In the genomic region with DNA sequence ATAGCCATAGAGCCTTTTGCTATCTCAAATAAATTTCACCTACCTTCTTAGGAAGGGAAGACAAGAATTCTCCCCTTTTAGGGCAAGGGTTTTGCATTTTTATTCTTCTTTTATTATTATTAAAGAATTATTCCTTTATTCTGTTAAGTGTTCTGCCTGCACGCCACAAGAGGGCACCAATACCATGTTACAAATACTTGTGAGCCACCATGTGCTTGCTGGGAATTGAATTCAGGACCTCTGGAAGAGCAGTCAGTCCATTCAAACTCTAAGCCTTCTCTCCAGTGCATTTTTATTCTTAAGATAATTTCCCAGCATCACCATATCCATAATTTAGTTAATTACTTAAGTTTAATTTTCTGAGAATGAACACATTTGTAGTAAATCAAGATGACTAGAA, we compare ENCODE assay signal across 7 mouse cellular contexts.
DNase-seq lines count a peak whose midpoint lies in the region; ATAC-seq and TF ChIP-seq lines count a peak whose summit lies in the region.
"Not testable (repeated sequence)": the region's sequence is repeated elsewhere in the genome, so short reads cannot be mapped to it uniquely, and the experiment has no call there.

No protein-coding gene starts in this region.

- not testable (repeated sequence) for ATAC-seq in heart, postnatal 0 days (ENCODE audit: insufficient read depth, low read depth); kidney, postnatal 0 days (replicated peaks; ENCODE audit: low FRiP score, low read depth); lung, embryonic 14.5 days (ENCODE audit: insufficient read depth)

- not testable (repeated sequence) for H3K9me3 ChIP-seq in heart, postnatal 0 days (replicated peaks; ENCODE audit: control insufficient read depth, low read length); kidney, postnatal 0 days (replicated peaks; ENCODE audit: low read length); lung, embryonic 14.5 days (ENCODE audit: low read depth, low read length)

- TF ChIP-seq CTCF in heart, postnatal 0 days (IDR thresholded peaks at IDR 0.05; ENCODE audit: low read depth), result peak; percentile 19; the same call in 1 of the 2 replicates
- peak; percentile 49 for TF ChIP-seq CTCF in kidney, postnatal 0 days (IDR thresholded peaks at IDR 0.05; ENCODE audit: low read depth)
- peak; percentile 44 for TF ChIP-seq CTCF in lung, embryonic 14.5 days (IDR thresholded peaks at IDR 0.05; ENCODE audit: low read depth)

- not testable (repeated sequence) for H3K4me3 ChIP-seq in heart, postnatal 0 days (ENCODE audit: low read depth, low read length); kidney, postnatal 0 days (replicated peaks; ENCODE audit: low read depth, low read length); lung, embryonic 14.5 days (ENCODE audit: low read depth, low read length)

- WGBS in heart, postnatal 0 days, result 3% methylated on average over 1 of the region's 1 CpGs
- 0% methylated on average over 1 of the region's 1 CpGs for WGBS in kidney, postnatal 0 days
- 3% methylated on average over 1 of the region's 1 CpGs for WGBS in lung, embryonic 14.5 days

- H3K4me1 ChIP-seq in heart, postnatal 0 days (ENCODE audit: control insufficient read depth, insufficient read depth); kidney, postnatal 0 days (replicated peaks; ENCODE audit: insufficient read depth, low read length); lung, embryonic 14.5 days (ENCODE audit: insufficient read depth): not testable (repeated sequence)

- peak; percentile 38 for DNase-seq in CD4-positive, CD25-positive, alpha-beta regulatory T cell, adult 2 months (ENCODE audit: low read depth, low spot score)
- DNase-seq in adrenal gland, postnatal 10 days, result peak; percentile 3
- peak; percentile 58 for DNase-seq in embryo, embryonic 10 days (ENCODE audit: low spot score)
- DNase-seq in heart, postnatal 0 days (ENCODE audit: low spot score); kidney, postnatal 0 days (ENCODE audit: low spot score): not testable (repeated sequence)
- DNase-seq in lung, embryonic 14.5 days, result peak; percentile 40
- peak; percentile 3 for DNase-seq in retina, embryonic 14.5 days (ENCODE audit: low spot score)

- H3K4me2 ChIP-seq in heart, postnatal 0 days (ENCODE audit: low read depth, low read length); kidney, postnatal 0 days (ENCODE audit: low read length); lung, embryonic 14.5 days: not testable (repeated sequence)

- not testable (repeated sequence) for H3K27ac ChIP-seq in heart, postnatal 0 days (ENCODE audit: low read depth); kidney, postnatal 0 days; lung, embryonic 14.5 days (ENCODE audit: low read depth)

- H3K9ac ChIP-seq in heart, postnatal 0 days (replicated peaks; ENCODE audit: low read depth, low read length); kidney, postnatal 0 days (ENCODE audit: low read depth, low read length); lung, embryonic 14.5 days: not testable (repeated sequence)

- TF ChIP-seq EP300 in heart, postnatal 0 days (IDR thresholded peaks at IDR 0.05; ENCODE audit: low read depth), result not testable (repeated sequence)

- H3K36me3 ChIP-seq in heart, postnatal 0 days (replicated peaks; ENCODE audit: control insufficient read depth, insufficient read depth, low read length); kidney, postnatal 0 days (ENCODE audit: insufficient read depth, low read length); lung, embryonic 14.5 days (ENCODE audit: insufficient read depth): not testable (repeated sequence)

- H3K27me3 ChIP-seq in heart, postnatal 0 days (ENCODE audit: control insufficient read depth, insufficient read depth, low read length); kidney, postnatal 0 days (ENCODE audit: insufficient read depth, low read length); lung, embryonic 14.5 days (ENCODE audit: insufficient read depth, low read length): not testable (repeated sequence)
